Mouse (Mus musculus): Measurements from ENCODE around the gene Ccdc88a. TPM values are rescaled to one million over a fixed set of nuclear protein-coding genes. Genes with fewer than 3 reads are reported as not detected.

Ccdc88a gene
- polyA plus RNA-seq, 1 experiment from 2014 or later, result 13.1 TPM

DNA sequence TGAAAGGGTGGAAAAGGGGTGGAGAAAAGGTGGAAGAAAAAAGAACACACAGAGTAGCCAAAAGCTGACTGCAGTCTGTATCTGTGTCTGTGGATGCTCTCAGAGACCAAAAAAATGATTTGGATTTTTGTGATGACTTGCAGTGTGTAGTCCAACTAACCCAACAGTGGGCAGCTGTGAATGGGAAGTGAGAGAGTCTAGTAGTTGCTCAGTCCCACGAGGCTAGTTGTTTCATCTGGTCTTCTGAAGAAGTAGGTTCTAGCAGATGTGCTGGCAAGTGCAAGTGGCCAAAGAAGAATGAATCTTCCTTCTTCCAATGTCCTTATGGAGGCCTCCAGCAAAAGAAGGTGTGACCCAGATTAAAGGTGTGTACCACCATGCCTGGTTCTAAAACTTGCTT is 10.5 kb downstream of the Ccdc88a start:
- ATAC-seq, result no peak
- H3K27ac ChIP-seq (ENCODE audit: low read length), result no peak overlapping the region
- no peaks in the 10 kb centered on the region for H3K27me3 ChIP-seq (replicated peaks; ENCODE audit: insufficient read depth, low read length)
- no peak overlapping the region for H3K4me2 ChIP-seq (replicated peaks; ENCODE audit: low read depth, low read length)
- TF ChIP-seq EP300 (IDR thresholded peaks at IDR 0.05) (no peak), CTCF (IDR thresholded peaks at IDR 0.05) (no peak)
- no peaks in the 10 kb centered on the region for H3K4me1 ChIP-seq (ENCODE audit: insufficient read depth, low read depth, low read length)
- 83% methylated on average over 1 of the region's 1 CpGs for WGBS
- no peak for DNase-seq (ENCODE audit: low spot score)
- H3K9ac ChIP-seq (replicated peaks; ENCODE audit: low read depth), result no peak overlapping the region
- H3K36me3 ChIP-seq (ENCODE audit: insufficient read depth, low read length), result no peaks in the 10 kb centered on the region
- H3K9me3 ChIP-seq (ENCODE audit: low read length), result no peaks in the 10 kb centered on the region
- no peak overlapping the region for H3K4me3 ChIP-seq (ENCODE audit: low read depth, low read length)

DNA sequence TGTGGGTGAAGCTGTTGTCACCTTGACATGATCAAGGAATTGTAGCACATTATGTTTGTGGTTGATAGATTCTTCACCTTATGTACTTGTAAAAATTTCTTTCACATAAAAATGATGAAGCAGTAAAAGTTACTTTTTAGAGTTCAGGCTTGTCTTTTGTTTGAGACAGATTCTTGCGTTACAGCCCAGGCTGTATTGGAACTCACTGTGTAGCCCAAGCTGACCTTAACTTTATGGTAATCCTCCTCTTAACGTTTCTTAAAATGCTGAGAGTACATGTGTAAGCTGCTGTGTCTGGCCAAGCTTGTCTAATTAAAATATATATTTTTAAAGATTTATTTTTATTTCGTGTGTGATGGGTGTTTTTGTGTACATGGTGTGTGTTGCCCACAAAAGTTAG is 11.2 kb downstream of the Ccdc88a start:
- no peak for DNase-seq (ENCODE audit: low spot score)
- Histone ChIP-seq H3K4me2 (replicated peaks; ENCODE audit: low read depth, low read length) (no peak overlapping the region), H3K27me3 (replicated peaks; ENCODE audit: insufficient read depth, low read length) (no peaks in the 10 kb centered on the region), H3K4me1 (ENCODE audit: insufficient read depth, low read depth, low read length) (no peaks in the 10 kb centered on the region), H3K9ac (replicated peaks; ENCODE audit: low read depth) (no peak overlapping the region), H3K36me3 (ENCODE audit: insufficient read depth, low read length) (no peaks in the 10 kb centered on the region), H3K27ac (ENCODE audit: low read length) (no peak overlapping the region), H3K4me3 (ENCODE audit: low read depth, low read length) (no peak overlapping the region), H3K9me3 (ENCODE audit: low read length) (no peaks in the 10 kb centered on the region)
- ATAC-seq, result no peak
- WGBS, result 63% methylated on average over 3 of the region's 3 CpGs
- TF ChIP-seq CTCF (IDR thresholded peaks at IDR 0.05), result no peak
- no peak for TF ChIP-seq EP300 (IDR thresholded peaks at IDR 0.05)

DNA sequence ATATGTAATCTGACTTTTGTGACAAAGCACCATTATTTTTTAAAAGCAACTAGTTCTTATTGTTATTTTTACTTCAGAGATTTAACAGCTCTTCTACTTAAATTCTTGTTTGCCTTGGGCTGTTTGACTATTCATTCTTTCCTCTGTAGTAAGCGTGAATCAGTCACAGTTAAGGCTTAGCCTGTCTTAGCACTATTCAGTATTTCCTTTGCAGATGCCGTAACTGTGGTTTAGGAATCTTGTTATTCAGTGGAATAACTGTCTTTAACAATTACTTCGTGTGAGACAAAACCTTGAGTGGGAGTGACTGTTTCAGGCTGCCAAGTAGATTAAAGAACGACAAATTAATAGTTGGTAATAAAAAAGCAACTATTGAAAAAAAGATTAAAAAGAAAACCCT is 16.5 kb downstream of the Ccdc88a start:
- Histone ChIP-seq H3K4me1 (ENCODE audit: insufficient read depth, low read depth, low read length) (no peaks in the 10 kb centered on the region), H3K36me3 (ENCODE audit: insufficient read depth, low read length) (no peaks in the 10 kb centered on the region), H3K27ac (ENCODE audit: low read length) (no peak overlapping the region), H3K27me3 (replicated peaks; ENCODE audit: insufficient read depth, low read length) (no peaks in the 10 kb centered on the region), H3K4me2 (replicated peaks; ENCODE audit: low read depth, low read length) (no peak overlapping the region), H3K4me3 (ENCODE audit: low read depth, low read length) (no peak overlapping the region), H3K9ac (replicated peaks; ENCODE audit: low read depth) (no peak overlapping the region), H3K9me3 (ENCODE audit: low read length) (no peaks in the 10 kb centered on the region)
- no peak for DNase-seq (ENCODE audit: low spot score)
- no peak for ATAC-seq
- 80% methylated on average over 4 of the region's 4 CpGs for WGBS
- no peak for TF ChIP-seq CTCF (IDR thresholded peaks at IDR 0.05)
- TF ChIP-seq EP300 (IDR thresholded peaks at IDR 0.05), result no peak

DNA sequence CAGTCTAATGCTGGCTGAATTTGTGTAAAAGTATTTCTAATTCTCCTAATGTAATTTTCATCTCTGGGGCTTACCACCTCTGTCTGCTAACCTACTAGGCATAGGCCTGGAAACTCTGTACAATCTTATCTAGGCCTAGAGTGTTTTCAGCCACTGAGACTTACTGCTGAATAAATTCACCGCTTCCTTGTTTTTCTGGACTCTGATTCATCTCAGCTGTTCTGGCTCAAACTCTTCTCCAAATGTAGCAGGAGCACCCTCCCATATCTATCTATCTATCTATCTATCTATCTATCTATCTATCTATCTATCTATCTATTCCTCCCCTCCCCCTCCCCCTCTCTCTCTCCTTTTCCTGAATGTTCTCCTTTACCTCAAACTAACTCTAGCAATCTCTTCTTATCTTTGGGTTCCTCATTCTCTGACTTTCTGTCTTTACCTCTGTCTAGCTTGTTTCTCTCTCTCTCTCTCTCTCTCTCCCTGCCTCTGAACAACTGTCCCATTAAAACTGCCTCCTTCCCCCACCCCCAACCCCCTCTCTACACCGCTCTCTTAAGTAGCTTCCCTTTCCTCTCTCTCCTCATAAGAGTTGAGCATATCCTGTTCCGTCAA is 21.8 kb downstream of the Ccdc88a start:
- 85% methylated on average over 3 of the region's 3 CpGs for WGBS
- no peak for DNase-seq (ENCODE audit: low spot score)
- Histone ChIP-seq H3K27me3 (replicated peaks; ENCODE audit: insufficient read depth, low read length) (no peaks in the 10 kb centered on the region), H3K4me1 (ENCODE audit: insufficient read depth, low read depth, low read length) (no peaks in the 10 kb centered on the region), H3K4me2 (replicated peaks; ENCODE audit: low read depth, low read length) (no peak overlapping the region), H3K9me3 (ENCODE audit: low read length) (no peaks in the 10 kb centered on the region), H3K36me3 (ENCODE audit: insufficient read depth, low read length) (no peaks in the 10 kb centered on the region), H3K27ac (ENCODE audit: low read length) (no peak overlapping the region), H3K4me3 (ENCODE audit: low read depth, low read length) (no peak overlapping the region), H3K9ac (replicated peaks; ENCODE audit: low read depth) (no peak overlapping the region)
- no peak for ATAC-seq
- TF ChIP-seq CTCF (IDR thresholded peaks at IDR 0.05) (no peak), EP300 (IDR thresholded peaks at IDR 0.05) (no peak)

DNA sequence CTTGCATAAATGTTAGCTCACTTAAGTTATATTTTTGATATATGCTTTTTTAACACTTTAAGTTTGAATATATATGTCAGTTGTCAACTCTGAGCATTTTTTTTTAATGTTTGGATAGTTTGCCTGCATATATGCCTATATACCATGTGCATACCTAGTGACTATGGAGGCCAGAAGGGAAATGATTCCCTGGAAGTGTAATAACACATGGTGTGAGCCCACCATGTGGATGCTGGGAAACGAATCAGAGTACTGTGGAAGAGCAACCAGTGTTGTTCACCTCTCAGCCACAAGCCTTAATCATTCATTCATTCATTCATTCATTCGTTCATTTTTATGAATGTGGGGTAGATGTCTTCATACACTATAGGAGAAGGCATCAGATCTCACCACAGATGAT is 26.9 kb downstream of the Ccdc88a start:
- Histone ChIP-seq H3K9me3 (ENCODE audit: low read length) (no peaks in the 10 kb centered on the region), H3K27me3 (replicated peaks; ENCODE audit: insufficient read depth, low read length) (no peaks in the 10 kb centered on the region), H3K9ac (replicated peaks; ENCODE audit: low read depth) (no peak overlapping the region), H3K36me3 (ENCODE audit: insufficient read depth, low read length) (no peaks in the 10 kb centered on the region), H3K4me1 (ENCODE audit: insufficient read depth, low read depth, low read length) (no peaks in the 10 kb centered on the region), H3K4me3 (ENCODE audit: low read depth, low read length) (no peak overlapping the region), H3K27ac (ENCODE audit: low read length) (no peak overlapping the region), H3K4me2 (replicated peaks; ENCODE audit: low read depth, low read length) (no peak overlapping the region)
- DNase-seq (ENCODE audit: low spot score) (no peak), ATAC-seq (no peak)
- 83% methylated on average over 2 of the region's 2 CpGs for WGBS
- TF ChIP-seq EP300 (IDR thresholded peaks at IDR 0.05) (no peak), CTCF (IDR thresholded peaks at IDR 0.05) (no peak)

DNA sequence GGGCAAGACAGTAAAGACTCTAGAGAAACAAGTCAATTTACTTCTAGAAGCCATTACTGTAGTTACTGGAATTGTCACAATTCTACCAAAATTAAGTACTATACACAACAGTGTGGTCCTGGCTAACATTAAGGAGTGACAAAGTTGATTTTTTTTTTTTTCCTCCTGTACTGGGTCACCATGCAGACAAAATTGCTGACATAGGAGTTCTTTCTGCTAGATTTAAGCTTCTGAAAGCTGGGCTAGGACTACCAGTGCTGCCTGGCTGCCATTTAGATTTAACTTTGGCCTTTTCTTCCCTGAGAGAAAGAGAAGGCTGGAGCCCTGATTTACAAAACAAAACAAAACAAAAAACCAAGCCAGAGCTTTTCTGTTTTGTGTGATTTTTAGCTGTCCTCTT is 32.8 kb downstream of the Ccdc88a start:
- ATAC-seq (no peak), DNase-seq (ENCODE audit: low spot score) (no peak)
- no peaks in the 10 kb centered on the region for H3K36me3 ChIP-seq (ENCODE audit: insufficient read depth, low read length)
- H3K4me2 ChIP-seq (replicated peaks; ENCODE audit: low read depth, low read length), result no peak overlapping the region
- no peaks in the 10 kb centered on the region for H3K4me1 ChIP-seq (ENCODE audit: insufficient read depth, low read depth, low read length)
- H3K9ac ChIP-seq (replicated peaks; ENCODE audit: low read depth), result no peak overlapping the region
- H3K27ac ChIP-seq (ENCODE audit: low read length), result no peak overlapping the region
- H3K27me3 ChIP-seq (replicated peaks; ENCODE audit: insufficient read depth, low read length), result no peaks in the 10 kb centered on the region
- H3K4me3 ChIP-seq (ENCODE audit: low read depth, low read length), result no peak overlapping the region
- TF ChIP-seq CTCF (IDR thresholded peaks at IDR 0.05), result no peak
- TF ChIP-seq EP300 (IDR thresholded peaks at IDR 0.05), result no peak
- H3K9me3 ChIP-seq (ENCODE audit: low read length), result no peaks in the 10 kb centered on the region

DNA sequence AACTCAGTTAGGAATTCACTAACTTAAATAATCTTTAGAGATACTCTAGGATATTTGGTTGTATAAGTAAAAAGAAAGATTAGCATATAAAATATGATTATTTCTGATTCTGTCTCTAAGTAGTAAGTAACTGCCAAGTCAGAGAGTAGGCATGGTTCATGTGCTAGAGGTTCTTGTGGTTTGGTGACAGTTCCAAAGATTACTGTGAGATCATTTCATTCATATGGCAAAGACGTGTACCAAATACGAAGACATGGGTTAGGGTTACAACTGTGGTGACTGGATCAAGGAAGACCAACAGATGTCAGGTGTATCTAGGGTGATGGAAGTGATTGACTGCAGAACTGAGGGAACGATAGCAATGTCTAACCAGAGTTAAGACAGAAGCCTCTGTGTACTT is 50.0 kb downstream of the Ccdc88a start:
- H3K4me1 ChIP-seq (ENCODE audit: insufficient read depth, low read depth, low read length), result no peaks in the 10 kb centered on the region
- H3K4me2 ChIP-seq (replicated peaks; ENCODE audit: low read depth, low read length), result no peak overlapping the region
- H3K36me3 ChIP-seq (ENCODE audit: insufficient read depth, low read length), result no peaks in the 10 kb centered on the region
- WGBS, result 97% methylated on average over 3 of the region's 3 CpGs
- no peaks in the 10 kb centered on the region for H3K9me3 ChIP-seq (ENCODE audit: low read length)
- TF ChIP-seq EP300 (IDR thresholded peaks at IDR 0.05) (no peak), CTCF (IDR thresholded peaks at IDR 0.05) (no peak)
- H3K4me3 ChIP-seq (ENCODE audit: low read depth, low read length), result no peak overlapping the region
- H3K27ac ChIP-seq (ENCODE audit: low read length), result no peak overlapping the region
- no peaks in the 10 kb centered on the region for H3K27me3 ChIP-seq (replicated peaks; ENCODE audit: insufficient read depth, low read length)
- ATAC-seq, result no peak
- no peak overlapping the region for H3K9ac ChIP-seq (replicated peaks; ENCODE audit: low read depth)
- DNase-seq (ENCODE audit: low spot score), result no peak

Measured in lung, postnatal 0 days (tissue).